Mouse (Mus musculus) myocyte (in vitro differentiated cells): Measurements from ENCODE around the gene Dll4.

ENCODE experiments used
- E2F4 ChIP-seq: IDR thresholded peaks from one replicate; pipeline ENCODE4 v1.6.1; 2011; ENCODE audit warnings: mild to moderate bottlenecking, control low read depth, moderate library complexity; ENCODE audit not compliant: insufficient read depth
- MAX ChIP-seq: IDR thresholded peaks from one replicate; pipeline ENCODE4 v1.6.1; 2011; ENCODE audit warnings: low read depth, mild to moderate bottlenecking, control low read depth
- MYOD1 ChIP-seq, 3 experiments: IDR thresholded peaks; one replicate each; pipeline ENCODE4 v1.6.1; 2011; ENCODE audit warnings: control low read depth in 2 of 3, low read depth in 2 of 3, mild to moderate bottlenecking in 2 of 3, moderate library complexity in 1 of 3; ENCODE audit not compliant: insufficient read length in 2 of 3, control insufficient read depth in 1 of 3
- MYOG ChIP-seq, 3 experiments: IDR thresholded peaks; one replicate each; pipeline ENCODE4 v1.6.1; 2011; ENCODE audit warnings: control low read depth in 2 of 3, low read depth in 2 of 3, mild to moderate bottlenecking in 2 of 3; ENCODE audit not compliant: insufficient read length in 2 of 3, control insufficient read depth in 1 of 3, insufficient read depth in 1 of 3
- POLR2A ChIP-seq: IDR thresholded peaks from one replicate; pipeline ENCODE4 v1.6.1; 2011; ENCODE audit warnings: low read depth, mild to moderate bottlenecking, control low read depth, moderate library complexity; ENCODE audit not compliant: insufficient read length
- SRF ChIP-seq: IDR thresholded peaks from one replicate; pipeline ENCODE4 v1.6.1; 2011; ENCODE audit warnings: low read depth; ENCODE audit not compliant: control insufficient read depth, insufficient read length
- TCF12 ChIP-seq: IDR thresholded peaks from one replicate; pipeline ENCODE4 v1.6.1; 2011; ENCODE audit warnings: mild to moderate bottlenecking, control low read depth; ENCODE audit not compliant: poor library complexity, insufficient read depth, severe bottlenecking
- TCF3 ChIP-seq: IDR thresholded peaks from one replicate; pipeline ENCODE4 v1.6.1; 2011; ENCODE audit warnings: low read depth, control low read depth; ENCODE audit not compliant: insufficient read length
- USF1 ChIP-seq: IDR thresholded peaks from one replicate; pipeline ENCODE4 v1.6.1; 2011; ENCODE audit warnings: low read depth, mild to moderate bottlenecking, control low read depth, moderate library complexity

DNA sequence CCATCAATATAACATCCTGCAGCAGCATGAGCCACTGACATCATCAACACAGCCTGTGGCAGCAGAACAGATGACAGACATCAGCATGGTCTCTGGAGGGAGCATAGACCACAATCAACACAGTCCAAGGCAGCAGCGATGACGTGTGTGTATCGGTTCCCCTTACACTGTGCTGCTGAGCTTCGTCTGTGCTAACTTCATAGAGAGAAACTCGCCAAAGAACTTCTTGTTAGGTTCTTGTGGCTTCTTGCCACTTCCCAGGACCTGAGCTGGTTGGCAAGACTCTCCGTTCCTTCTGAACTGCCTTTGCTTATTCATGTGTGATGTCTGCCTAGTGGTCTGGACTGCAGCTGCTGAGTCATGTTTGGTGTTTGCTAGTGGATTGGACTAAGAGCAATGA, 32.7 kb downstream of the Dll4 start:
- no peak for TF ChIP-seq USF1
- TF ChIP-seq TCF12 = no peak
- peak; percentile 16 for TF ChIP-seq POLR2A
- no peak for TF ChIP-seq TCF3
- TF ChIP-seq SRF = no peak
- TF ChIP-seq E2F4 = no peak
- TF ChIP-seq MYOD1 (IDR thresholded peaks at IDR 0.05; ENCODE audit: control insufficient read depth in 1 of 3, insufficient read length in 2 of 3, low read depth in 2 of 3) = no peak
- no peak for TF ChIP-seq MAX
- TF ChIP-seq MYOG (IDR thresholded peaks at IDR 0.05; ENCODE audit: control insufficient read depth in 1 of 3, insufficient read depth in 1 of 3, insufficient read length in 2 of 3, low read depth in 2 of 3) = no peak
